Mouse (Mus musculus) testis, adult 2 months (tissue): ENCODE measurements around the gene Fam171a2. TPM values are rescaled to one million over a fixed set of nuclear protein-coding genes. Genes with fewer than 3 reads are reported as not detected.
A peak's percentile ranks its signal among the peaks of the same experiment; 100 is the strongest.

Source experiments
- H3K27ac ChIP-seq: fragments of 200-500 bp; 2 replicates; pipeline ENCODE4 v1.5.1; 2012; ENCODE audit warnings: low read depth, low read length; ENCODE audit not compliant: control insufficient read depth, insufficient read depth
- H3K27me3 ChIP-seq: fragments of 200-500 bp; 2 replicates; pipeline ENCODE4 v1.6.1; 2012; ENCODE audit warnings: mild to moderate bottlenecking, low read length, moderate library complexity; ENCODE audit not compliant: control insufficient read depth, insufficient read depth
- H3K36me3 ChIP-seq: fragments of 200-500 bp; 2 replicates; pipeline ENCODE4 v1.6.1; 2012; ENCODE audit warnings: mild to moderate bottlenecking, low read length; ENCODE audit not compliant: control insufficient read depth, insufficient read depth
- H3K4me1 ChIP-seq: fragments of 200-500 bp; 2 replicates; pipeline ENCODE4 v1.6.1; 2012; ENCODE audit warnings: low read length; ENCODE audit not compliant: control insufficient read depth, insufficient read depth
- H3K4me3 ChIP-seq: fragments of 200-500 bp; 2 replicates; pipeline ENCODE4 v1.5.1; 2012; ENCODE audit warnings: low read depth, mild to moderate bottlenecking, low read length, moderate library complexity, mixed read lengths; ENCODE audit not compliant: control insufficient read depth
- CTCF ChIP-seq: fragments of 200-500 bp; IDR thresholded peaks from 2 replicates; pipeline ENCODE4 v1.5.1; 2012; ENCODE audit warnings: low read depth, mild to moderate bottlenecking, inconsistent platforms, low read length, moderate library complexity; ENCODE audit not compliant: control insufficient read depth, insufficient read depth, insufficient replicate concordance
- POLR2A ChIP-seq: fragments of 200-500 bp; IDR thresholded peaks from 2 replicates; pipeline ENCODE4 v1.6.1; 2012; ENCODE audit warnings: low read depth, mild to moderate bottlenecking, inconsistent platforms, low read length, moderate library complexity; ENCODE audit not compliant: control insufficient read depth
- polyA plus RNA-seq: library from polyadenylated mRNA; depleted of rRNA; stranded (reverse); fragments of >200 nt; gene quantifications from 2 replicates; pipeline ENCODE4 v1.2.3, GENCODE M21; 2012

The Fam171a2 gene
- polyA plus RNA-seq, 1 experiment = 0.88 TPM

- TF ChIP-seq POLR2A = no peak
- TF ChIP-seq CTCF = peak; percentile 13; the same call in 1 of the 2 replicates
- H3K4me3 ChIP-seq = no peak overlapping the region
- H3K36me3 ChIP-seq = no peaks in the 10 kb centered on the region; the same call in 1 of the 2 replicates
- H3K27ac ChIP-seq = no peak overlapping the region
- no peaks in the 10 kb centered on the region for H3K4me1 ChIP-seq
- no peaks in the 10 kb centered on the region for H3K27me3 ChIP-seq
These were observed 39.4 kb upstream of the Fam171a2 start for GRCm38 (mm10) chr11:102486733-102487386.

GRCm38 (mm10) chr11:102481779-102482178, 34.3 kb upstream of the Fam171a2 start:
- no peaks in the 10 kb centered on the region for H3K27me3 ChIP-seq
- TF ChIP-seq POLR2A = no peak
- TF ChIP-seq CTCF = no peak
- no peaks in the 10 kb centered on the region for H3K4me1 ChIP-seq
- H3K27ac ChIP-seq = no peak overlapping the region
- peaks cover 6% of the 10 kb centered on the region; the same call in 1 of the 2 replicates for H3K36me3 ChIP-seq
- no peak overlapping the region for H3K4me3 ChIP-seq

- no peak for TF ChIP-seq POLR2A
- no peak for TF ChIP-seq CTCF
- no peak overlapping the region for H3K4me3 ChIP-seq
- no peaks in the 10 kb centered on the region for H3K27me3 ChIP-seq
- H3K36me3 ChIP-seq = peaks cover 6% of the 10 kb centered on the region; the same call in 1 of the 2 replicates
- H3K4me1 ChIP-seq = no peaks in the 10 kb centered on the region
- no peak overlapping the region for H3K27ac ChIP-seq
These were observed 33.4 kb upstream of the Fam171a2 start for GRCm38 (mm10) chr11:102480897-102481296.

GRCm38 (mm10) chr11:102480111-102480510, 32.6 kb upstream of the Fam171a2 start:
- TF ChIP-seq CTCF (no peak), POLR2A (no peak)

GRCm38 (mm10) chr11:102479581-102479980, 32.1 kb upstream of the Fam171a2 start:
- H3K27ac ChIP-seq = no peak overlapping the region
- peaks cover 6% of the 10 kb centered on the region; the same call in 1 of the 2 replicates for H3K36me3 ChIP-seq
- no peak overlapping the region for H3K4me3 ChIP-seq
- no peaks in the 10 kb centered on the region for H3K4me1 ChIP-seq
- H3K27me3 ChIP-seq = no peaks in the 10 kb centered on the region
- TF ChIP-seq POLR2A (no peak), CTCF (no peak)

More at GRCm38 (mm10) chr11:102480111-102480510, 32.6 kb upstream of the Fam171a2 start:
- no peaks in the 10 kb centered on the region for H3K4me1 ChIP-seq
- no peak overlapping the region for H3K4me3 ChIP-seq
- peaks cover 6% of the 10 kb centered on the region; the same call in 1 of the 2 replicates for H3K36me3 ChIP-seq
- H3K27me3 ChIP-seq = no peaks in the 10 kb centered on the region
- no peak overlapping the region for H3K27ac ChIP-seq

- H3K4me3 ChIP-seq = peak overlapping the region; percentile 44
- H3K4me1 ChIP-seq = no peaks in the 10 kb centered on the region
- no peak for TF ChIP-seq CTCF
- TF ChIP-seq POLR2A = no peak
- H3K27ac ChIP-seq = no peak overlapping the region
- H3K27me3 ChIP-seq = no peaks in the 10 kb centered on the region
- H3K36me3 ChIP-seq = peaks cover 6% of the 10 kb centered on the region; the same call in 1 of the 2 replicates
These were observed 31.2 kb upstream of the Fam171a2 start for GRCm38 (mm10) chr11:102478671-102479070.

- TF ChIP-seq CTCF = no peak
- TF ChIP-seq POLR2A = no peak
- H3K27me3 ChIP-seq = no peaks in the 10 kb centered on the region
- H3K27ac ChIP-seq = no peak overlapping the region
- H3K4me3 ChIP-seq = no peak overlapping the region
- H3K36me3 ChIP-seq = peaks cover 4% of the 10 kb centered on the region; the same call in 1 of the 2 replicates
- H3K4me1 ChIP-seq = no peaks in the 10 kb centered on the region
These were observed 27.5 kb upstream of the Fam171a2 start for GRCm38 (mm10) chr11:102475027-102475426.
